Mouse (Mus musculus): ENCODE data around the gene Mt1. TPM values are rescaled to one million over a fixed set of nuclear protein-coding genes. Genes with fewer than 3 reads are reported as not detected.
A peak's percentile ranks its signal among the peaks of the same experiment; 100 is the strongest.

Gene Mt1
- polyA plus RNA-seq, 2 experiments, result 3,236 to 5,334 TPM

- TF ChIP-seq EP300 (IDR thresholded peaks at IDR 0.05; ENCODE audit: low read depth), result no peak
- peak; percentile 0; the same call in 1 of the 2 replicates for TF ChIP-seq CTCF (IDR thresholded peaks at IDR 0.05; ENCODE audit: low read depth)
Measured at GRCm38 (mm10) chr8:94179713-94180560, 1.1 kb downstream of the Mt1 start.

GRCm38 (mm10) chr8:94180561-94180908, 1.7 kb downstream of the Mt1 start:
- H3K9me3 ChIP-seq (ENCODE audit: control insufficient read depth, low read length), result no peaks in the 10 kb centered on the region
- H3K27me3 ChIP-seq (ENCODE audit: control insufficient read depth, insufficient read depth, low read length), result no peaks in the 10 kb centered on the region
- peaks cover 45% of the 10 kb centered on the region in 2 experiments for H3K4me1 ChIP-seq (replicated peaks; ENCODE audit: control insufficient read depth in 2 of 2, insufficient read depth in 2 of 2, low read length in 1 of 2)
- TF ChIP-seq CTCF (IDR thresholded peaks at IDR 0.05; ENCODE audit: low read depth), result no peak
- no peak; the same call in 1 of the 2 replicates for TF ChIP-seq EP300 (IDR thresholded peaks at IDR 0.05; ENCODE audit: low read depth)
- peak overlapping the region; percentile 78 to 90 for H3K4me3 ChIP-seq (ENCODE audit: insufficient read depth in 1 of 2, low read depth in 2 of 2, low read length in 2 of 2)
- 65% methylated on average over 1 of the region's 1 CpGs for WGBS (ENCODE audit: insufficient replicate concordance)
- peak overlapping the region; percentile 98 for H3K9ac ChIP-seq (replicated peaks)
- DNase-seq (ENCODE audit: low read depth in 3 of 3, low spot score in 3 of 3) (peak in 1 of 3 experiments; percentile 73), ATAC-seq (ENCODE audit: insufficient read depth) (no peak)
- H3K36me3 ChIP-seq (replicated peaks; ENCODE audit: control insufficient read depth, insufficient read depth, low read depth), result no peaks in the 10 kb centered on the region; the same call in 1 of the 2 replicates
- peak overlapping the region; percentile 99 for H3K27ac ChIP-seq
- peak overlapping the region; percentile 88 for H3K4me2 ChIP-seq (ENCODE audit: low read depth)

More at GRCm38 (mm10) chr8:94179713-94180560, 1.1 kb downstream of the Mt1 start:
- Histone ChIP-seq H3K9me3 (ENCODE audit: control insufficient read depth, low read length) (no peaks in the 10 kb centered on the region), H3K9ac (replicated peaks) (peak overlapping the region; percentile 98), H3K27me3 (ENCODE audit: control insufficient read depth, insufficient read depth, low read length) (no peaks in the 10 kb centered on the region), H3K4me2 (ENCODE audit: low read depth) (peak overlapping the region; percentile 88), H3K36me3 (replicated peaks; ENCODE audit: control insufficient read depth, insufficient read depth, low read depth) (no peaks in the 10 kb centered on the region; the same call in 1 of the 2 replicates), H3K4me1 (replicated peaks; ENCODE audit: control insufficient read depth in 2 of 2, insufficient read depth in 2 of 2, low read length in 1 of 2) (peaks cover 41 to 42% of the 10 kb centered on the region in 2 experiments), H3K4me3 (ENCODE audit: insufficient read depth in 1 of 2, low read depth in 2 of 2, low read length in 2 of 2) (peak overlapping the region; percentile 78 to 90), H3K27ac (peak overlapping the region; percentile 99)
- no peak for ATAC-seq (ENCODE audit: insufficient read depth)
- DNase-seq (ENCODE audit: low read depth in 3 of 3, low spot score in 3 of 3), result peak in 1 of 3 experiments; percentile 75
- WGBS (ENCODE audit: insufficient replicate concordance), result 3% methylated on average over 25 of the region's 25 CpGs

DNA sequence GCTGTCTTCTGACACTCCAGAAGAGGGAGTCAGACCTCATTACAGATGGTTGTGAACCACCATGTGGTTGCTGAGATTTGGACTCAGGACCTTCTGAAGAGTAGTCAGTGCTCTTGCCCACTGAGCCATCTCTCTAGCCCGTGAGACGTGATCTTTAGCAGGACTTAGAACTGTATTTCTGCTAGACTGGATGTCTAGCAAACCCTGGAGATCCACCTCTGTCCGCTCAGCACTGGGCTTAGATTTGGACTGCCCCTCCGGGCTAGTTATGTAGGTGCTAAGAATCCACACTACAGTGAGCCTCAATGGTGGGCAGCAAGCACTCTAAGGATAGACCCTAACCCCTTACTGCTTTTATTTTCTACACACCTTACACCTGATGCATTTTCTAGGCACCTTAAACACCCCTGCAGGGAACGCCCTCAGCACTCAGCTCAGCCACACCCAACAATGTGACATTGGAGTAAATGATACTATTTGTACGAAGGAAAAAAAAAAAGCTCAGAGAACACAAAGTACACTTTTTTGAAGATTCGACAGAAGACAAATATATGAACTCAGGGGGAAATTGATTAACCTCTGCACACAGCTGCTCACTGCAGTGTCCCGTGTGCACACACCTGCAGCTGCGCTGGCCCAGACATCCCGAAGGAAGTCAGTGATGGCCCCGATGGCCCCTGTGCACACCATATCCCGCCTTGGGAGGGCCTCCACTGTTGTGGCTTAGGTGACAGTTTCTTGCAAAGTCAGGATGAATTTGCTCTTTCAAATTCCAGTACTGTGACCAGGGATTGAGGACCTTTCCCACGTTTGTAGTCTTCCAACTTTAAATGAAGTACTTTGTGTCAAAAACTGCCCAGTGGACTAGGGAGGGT, 3.4 kb downstream of the Mt1 start:
- peaks cover 61% of the 10 kb centered on the region in 2 experiments for H3K4me1 ChIP-seq (replicated peaks; ENCODE audit: control insufficient read depth in 2 of 2, insufficient read depth in 2 of 2, low read length in 1 of 2)
- no peak for DNase-seq (ENCODE audit: low read depth in 3 of 3, low spot score in 3 of 3)

DNA sequence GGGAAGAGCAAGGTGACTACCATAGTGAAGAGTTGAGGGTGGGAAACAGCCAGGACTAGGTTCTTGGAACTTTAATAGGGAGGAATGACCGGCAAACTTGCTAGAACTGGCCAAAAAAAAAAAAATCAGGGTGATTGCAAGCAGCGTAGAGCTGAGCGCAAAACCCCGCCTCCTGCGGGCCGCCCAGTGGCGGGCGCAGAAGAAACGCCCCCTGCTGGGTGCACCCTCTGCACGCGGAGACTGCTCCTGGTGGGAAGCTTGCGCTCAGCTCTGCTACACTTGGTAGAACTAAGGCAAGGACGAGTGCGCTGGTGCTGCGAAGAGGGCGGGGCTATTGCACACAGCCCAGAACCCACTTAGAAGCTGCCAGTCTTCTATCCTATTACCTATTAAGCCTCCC, 4.2 kb downstream of the Mt1 start:
- no peaks in the 10 kb centered on the region; the same call in 1 of the 2 replicates for H3K27me3 ChIP-seq (ENCODE audit: control insufficient read depth, insufficient read depth, low read length)
- H3K27ac ChIP-seq, result peak overlapping the region; percentile 95
- peak overlapping the region; percentile 74 for H3K9ac ChIP-seq (replicated peaks)
- DNase-seq (ENCODE audit: low read depth in 3 of 3, low spot score in 3 of 3) (peak; percentile 90 to 93 (median 90)), ATAC-seq (ENCODE audit: insufficient read depth) (peak; percentile 64)
- peaks cover 57 to 63% of the 10 kb centered on the region in 2 experiments for H3K4me1 ChIP-seq (replicated peaks; ENCODE audit: control insufficient read depth in 2 of 2, insufficient read depth in 2 of 2, low read length in 1 of 2)
- WGBS (ENCODE audit: insufficient replicate concordance), result 0% methylated on average over 16 of the region's 16 CpGs
- no peaks in the 10 kb centered on the region for H3K9me3 ChIP-seq (ENCODE audit: control insufficient read depth, low read length)
- H3K4me3 ChIP-seq (ENCODE audit: insufficient read depth in 1 of 2, low read depth in 2 of 2, low read length in 2 of 2), result peak overlapping the region; percentile 59 to 66
- H3K4me2 ChIP-seq (ENCODE audit: low read depth), result peak overlapping the region; percentile 88
- TF ChIP-seq CTCF (IDR thresholded peaks at IDR 0.05; ENCODE audit: low read depth), result peak; percentile 89
- no peak; the same call in none of the 2 replicates for TF ChIP-seq EP300 (IDR thresholded peaks at IDR 0.05; ENCODE audit: low read depth)
- H3K36me3 ChIP-seq (replicated peaks; ENCODE audit: control insufficient read depth, insufficient read depth, low read depth), result no peaks in the 10 kb centered on the region; the same call in 1 of the 2 replicates

More for the DNA sequence above, 3.4 kb downstream of the Mt1 start:
- Histone ChIP-seq H3K9me3 (ENCODE audit: control insufficient read depth, low read length) (no peaks in the 10 kb centered on the region), H3K27me3 (ENCODE audit: control insufficient read depth, insufficient read depth, low read length) (no peaks in the 10 kb centered on the region; the same call in 1 of the 2 replicates), H3K36me3 (replicated peaks; ENCODE audit: control insufficient read depth, insufficient read depth, low read depth) (no peaks in the 10 kb centered on the region; the same call in 1 of the 2 replicates), H3K9ac (replicated peaks) (peak overlapping the region; percentile 57), H3K27ac (peak overlapping the region; percentile 95), H3K4me2 (ENCODE audit: low read depth) (peak overlapping the region; percentile 88), H3K4me3 (ENCODE audit: insufficient read depth in 1 of 2, low read depth in 2 of 2, low read length in 2 of 2) (peak overlapping the region; percentile 59 to 66)
- WGBS (ENCODE audit: insufficient replicate concordance), result 52% methylated on average over 13 of the region's 13 CpGs
- no peak for ATAC-seq (ENCODE audit: insufficient read depth)
- no peak for TF ChIP-seq CTCF (IDR thresholded peaks at IDR 0.05; ENCODE audit: low read depth)
- TF ChIP-seq EP300 (IDR thresholded peaks at IDR 0.05; ENCODE audit: low read depth), result no peak

Data from liver, embryonic 14.5 days (tissue).